Mouse (Mus musculus): Measurements from ENCODE around the gene 1700034J05Rik. TPM values are rescaled to one million over a fixed set of nuclear protein-coding genes. Genes with fewer than 3 reads are reported as not detected.

The 1700034J05Rik gene
- not detected for total RNA-seq (2021)
- long read RNA-seq, experiment 1 = 0 reads
- long read RNA-seq, experiment 2 = 0 reads

GRCm38 (mm10) chr6:146954258-146954657 is at the start of gene 1700034J05Rik:
Gene 1700034J05Rik (minus strand): TSS chr6:146954422.
- DNase-seq = no peak

GRCm38 (mm10) chr6:146999755-147000154 is 45.5 kb upstream of the 1700034J05Rik start:
- DNase-seq = no peak

- no peak for DNase-seq
These were observed 45.1 kb upstream of the 1700034J05Rik start for GRCm38 (mm10) chr6:146999302-146999701.

- DNase-seq = no peak
These were observed 44.5 kb upstream of the 1700034J05Rik start for GRCm38 (mm10) chr6:146998710-146999109.

GRCm38 (mm10) chr6:146997006-146997405 is 42.8 kb upstream of the 1700034J05Rik start:
- no peak for DNase-seq

GRCm38 (mm10) chr6:146995878-146996277 is 41.7 kb upstream of the 1700034J05Rik start:
- no peak for DNase-seq

GRCm38 (mm10) chr6:146995391-146995790 is 41.2 kb upstream of the 1700034J05Rik start:
- DNase-seq = no peak

- DNase-seq = no peak
These were observed 40.0 kb upstream of the 1700034J05Rik start for GRCm38 (mm10) chr6:146994236-146994635.

GRCm38 (mm10) chr6:146984569-146984968 is 30.3 kb upstream of the 1700034J05Rik start:
- no peak for DNase-seq

GRCm38 (mm10) chr6:146981249-146981835 is 27.1 kb upstream of the 1700034J05Rik start:
- no peak for DNase-seq

GRCm38 (mm10) chr6:146979953-146980352 is 25.7 kb upstream of the 1700034J05Rik start:
- DNase-seq = no peak

- DNase-seq = no peak
These were observed 25.0 kb upstream of the 1700034J05Rik start for GRCm38 (mm10) chr6:146979115-146979744.

- no peak for DNase-seq
These were observed 24.5 kb upstream of the 1700034J05Rik start for GRCm38 (mm10) chr6:146978691-146979114.

- no peak for DNase-seq
These were observed 22.2 kb upstream of the 1700034J05Rik start for GRCm38 (mm10) chr6:146976446-146976845.

- no peak for DNase-seq
These were observed 19.6 kb upstream of the 1700034J05Rik start for GRCm38 (mm10) chr6:146973830-146974229.

GRCm38 (mm10) chr6:146973406-146973805 is 19.2 kb upstream of the 1700034J05Rik start:
- no peak for DNase-seq

- no peak for DNase-seq
These were observed 18.5 kb upstream of the 1700034J05Rik start for GRCm38 (mm10) chr6:146972740-146973139.

GRCm38 (mm10) chr6:146972009-146972408 is 17.8 kb upstream of the 1700034J05Rik start:
- DNase-seq = no peak

GRCm38 (mm10) chr6:146971366-146971765 is 17.1 kb upstream of the 1700034J05Rik start:
- DNase-seq = no peak

- no peak for DNase-seq
These were observed 16.6 kb upstream of the 1700034J05Rik start for GRCm38 (mm10) chr6:146970811-146971210.

GRCm38 (mm10) chr6:146967836-146968235 is 13.6 kb upstream of the 1700034J05Rik start:
- no peak for DNase-seq

GRCm38 (mm10) chr6:146966446-146967019 is 12.3 kb upstream of the 1700034J05Rik start:
- no peak for DNase-seq

- DNase-seq = no peak
These were observed 11.0 kb upstream of the 1700034J05Rik start for GRCm38 (mm10) chr6:146965139-146965772.

Data from gastrocnemius, postnatal 25 days (tissue).